Mouse (Mus musculus) cerebellum, adult 2 months (tissue): ENCODE results near the gene Gbp6. TPM values are rescaled to one million over a fixed set of nuclear protein-coding genes. Genes with fewer than 3 reads are reported as not detected.
"Not testable (repeated sequence)": the region's sequence is repeated elsewhere in the genome, so short reads cannot be mapped to it uniquely, and the experiment has no call there.

Experiments
- DNase-seq, 2 experiments: peaks; one replicate each; pipeline ENCODE4 v3.0.0; 2021
- H3K27ac ChIP-seq: fragments of 200-500 bp; 2 replicates; pipeline ENCODE4 v1.5.1; 2012; ENCODE audit warnings: low read length, control low read depth, inconsistent platforms; ENCODE audit not compliant: insufficient read depth
- H3K27me3 ChIP-seq: fragments of 200-500 bp; 2 replicates; pipeline ENCODE4 v1.6.1; 2012; ENCODE audit warnings: inconsistent platforms, mild to moderate bottlenecking, low read length, moderate library complexity; ENCODE audit not compliant: control insufficient read depth, insufficient read depth
- H3K4me1 ChIP-seq: fragments of 200-500 bp; 2 replicates; pipeline ENCODE4 v1.6.1; 2011; ENCODE audit warnings: low read length; ENCODE audit not compliant: control insufficient read depth, insufficient read depth
- H3K4me3 ChIP-seq: fragments of 200-500 bp; replicated peaks from 2 replicates; pipeline ENCODE3; 2011; ENCODE audit warnings: mild to moderate bottlenecking, low read depth, low read length, control low read depth; ENCODE audit not compliant: insufficient read depth
- CTCF ChIP-seq: fragments of 200-500 bp; IDR thresholded peaks from 2 replicates; pipeline ENCODE4 v1.5.1; 2011; ENCODE audit warnings: low read depth, mild to moderate bottlenecking, control low read depth, low read length, moderate library complexity, borderline replicate concordance; ENCODE audit not compliant: insufficient read depth
- POLR2A ChIP-seq: fragments of 200-500 bp; IDR thresholded peaks from 2 replicates; pipeline ENCODE4 v1.6.1; 2011; ENCODE audit warnings: low read length, control low read depth, borderline replicate concordance; ENCODE audit not compliant: insufficient read depth
- WGBS: fragments of 180-500 bp; shearing (Covaris S2); methylation state at CpG from one replicate; pipeline ENCODE4 v1.1.7; 2018; 5-methylcytosine and 5-hydroxymethylcytosine counted together
- polyA plus RNA-seq: library from polyadenylated mRNA; depleted of rRNA; stranded (reverse); fragments of >200 nt; gene quantifications from 2 replicates; pipeline ENCODE4 v1.2.3, GENCODE M21; 2012; rRNA removed

Gbp6 gene
- 2.2 and 2.7 TPM in 2 replicates for polyA plus RNA-seq

DNA sequence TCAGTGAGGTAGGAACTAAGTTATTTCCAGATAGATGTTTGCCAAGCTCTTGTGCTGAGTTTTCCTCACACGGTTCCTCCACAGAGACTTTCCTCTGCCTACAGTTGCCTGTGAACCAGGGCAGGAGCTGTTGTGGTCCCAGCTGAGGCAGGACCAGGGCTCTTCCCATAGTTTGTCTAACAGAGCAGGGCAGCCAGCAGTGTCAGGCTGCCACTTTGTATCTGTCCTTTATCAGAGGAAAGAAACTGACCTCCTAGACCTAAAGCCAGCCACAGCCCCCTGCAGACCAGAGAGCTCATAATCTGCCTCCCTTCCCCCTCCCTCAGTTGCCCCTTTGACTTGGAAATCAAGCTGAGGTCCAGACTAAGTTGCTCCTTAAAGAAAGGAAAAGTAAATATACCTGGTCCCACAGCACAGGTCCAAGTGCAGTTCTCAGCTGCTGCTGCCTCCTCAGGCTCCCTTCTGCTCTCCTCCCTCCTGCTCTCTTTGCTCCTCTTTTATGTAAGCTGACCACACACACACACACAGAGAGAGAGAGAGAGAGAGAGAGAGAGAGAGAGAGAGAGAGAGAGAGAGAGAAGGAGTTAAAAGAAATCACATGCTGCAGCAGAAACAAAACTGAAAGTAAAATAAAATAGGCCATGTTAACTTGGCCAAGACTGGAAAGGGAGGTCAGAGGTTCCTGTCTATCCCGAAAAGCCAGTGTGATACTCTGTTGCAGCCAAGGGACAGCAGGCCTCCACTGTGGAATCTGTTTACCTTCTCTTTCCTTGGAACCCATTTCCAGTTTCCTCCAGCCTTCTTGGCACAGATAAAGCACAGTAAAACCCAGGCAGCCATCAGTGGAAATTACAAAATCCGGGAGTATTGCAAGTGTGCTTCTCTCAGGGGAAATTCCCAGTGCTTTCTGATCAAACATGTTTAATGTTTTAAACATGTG lies at the start of gene Gbp6, which contains the start of gene Gm43302:
Gene Gbp6, minus strand, starts transcription at position 473 of the 940 bp plus-strand sequence.
Gene Gm43302, minus strand, starts transcription at position 470 of the 940 bp plus-strand sequence.
- H3K27me3 ChIP-seq, H3K4me1 ChIP-seq, H3K4me3 ChIP-seq: not testable (repeated sequence)
- DNase-seq, result peak; percentile 54 to 80
- WGBS, result 14% methylated on average over 3 of the region's 3 CpGs
- H3K27ac ChIP-seq, result peak within 1 kb of the TSS; percentile 59; the same call in 1 of the 2 replicates

DNA sequence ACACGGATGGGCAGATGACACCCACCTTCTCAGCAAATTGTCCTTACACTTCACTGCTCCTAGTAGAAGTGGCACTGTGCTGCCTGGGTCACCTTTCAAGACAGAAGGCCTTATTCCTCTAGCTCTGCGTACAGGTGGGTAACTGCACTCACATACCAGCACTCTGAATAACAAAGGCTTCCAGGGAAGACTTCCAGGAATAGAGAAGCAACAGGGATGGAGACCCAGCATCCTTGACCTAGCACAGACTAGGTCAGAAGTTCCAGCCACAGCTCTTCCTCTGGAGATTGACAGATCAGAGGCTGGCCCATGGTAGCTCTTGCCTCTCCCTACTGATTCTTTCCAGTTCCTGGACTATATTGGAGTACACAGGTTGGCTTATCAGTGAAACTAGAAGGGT lies 47.8 kb upstream of the Gbp6 start:
- H3K4me3 ChIP-seq, result no peak overlapping the region
- no peak for TF ChIP-seq CTCF
- no peak for TF ChIP-seq POLR2A
- WGBS, result 76% methylated on average over 2 of the region's 2 CpGs
- no peak for DNase-seq
- H3K4me1 ChIP-seq, result no peaks in the 10 kb centered on the region
- no peaks in the 10 kb centered on the region for H3K27me3 ChIP-seq
- H3K27ac ChIP-seq, result no peak overlapping the region

DNA sequence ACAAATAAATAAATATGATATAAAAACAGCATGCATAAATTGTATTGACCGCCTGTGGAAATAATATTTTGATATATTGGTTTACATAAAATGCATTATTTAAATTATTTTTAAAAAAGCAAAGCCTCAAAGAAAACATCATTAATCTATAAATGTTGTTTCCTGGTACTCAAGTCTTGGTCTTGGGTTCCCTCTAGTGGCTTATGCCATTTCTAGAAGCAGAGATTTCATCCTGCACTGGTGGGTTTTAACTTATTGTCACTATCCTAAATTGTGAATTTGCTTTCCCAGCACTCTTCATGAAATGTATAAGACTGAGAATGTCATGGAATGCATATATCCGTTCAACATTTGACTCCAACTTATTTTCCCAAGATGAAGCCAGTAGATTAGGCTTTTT lies 29.0 kb upstream of the Gbp6 start:
- Histone ChIP-seq H3K27me3 (no peaks in the 10 kb centered on the region), H3K4me1 (no peaks in the 10 kb centered on the region), H3K27ac (no peak overlapping the region), H3K4me3 (no peak overlapping the region)
- no peak for TF ChIP-seq POLR2A
- TF ChIP-seq CTCF, result no peak; the same call in 1 of the 2 replicates
- no peak for DNase-seq
- 71% methylated on average over 2 of the region's 2 CpGs for WGBS

DNA sequence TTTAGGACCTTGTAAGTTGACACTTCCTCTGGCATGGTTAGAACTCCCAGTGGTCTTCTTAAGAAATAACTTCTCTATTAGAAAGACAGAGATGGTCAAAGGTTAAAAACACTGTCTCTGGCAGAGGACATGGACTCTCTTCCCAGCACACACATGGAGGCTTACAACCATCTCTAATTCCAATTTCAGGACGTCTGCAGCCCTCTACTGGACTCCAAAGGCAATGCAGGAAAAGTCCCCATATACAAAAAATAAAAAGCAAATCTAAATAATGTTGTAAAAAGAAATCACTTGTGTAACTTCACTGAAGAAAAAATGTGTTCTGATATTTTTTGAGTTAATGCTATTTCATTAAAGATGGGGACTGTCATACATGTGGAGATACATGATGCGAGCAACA lies 17.4 kb upstream of the Gbp6 start:
- TF ChIP-seq CTCF, result no peak
- no peak for TF ChIP-seq POLR2A
- no peak overlapping the region for H3K4me3 ChIP-seq
- no peak overlapping the region for H3K27ac ChIP-seq
- H3K4me1 ChIP-seq, result no peaks in the 10 kb centered on the region
- DNase-seq, result no peak
- 78% methylated on average over 2 of the region's 2 CpGs for WGBS
- no peaks in the 10 kb centered on the region for H3K27me3 ChIP-seq

DNA sequence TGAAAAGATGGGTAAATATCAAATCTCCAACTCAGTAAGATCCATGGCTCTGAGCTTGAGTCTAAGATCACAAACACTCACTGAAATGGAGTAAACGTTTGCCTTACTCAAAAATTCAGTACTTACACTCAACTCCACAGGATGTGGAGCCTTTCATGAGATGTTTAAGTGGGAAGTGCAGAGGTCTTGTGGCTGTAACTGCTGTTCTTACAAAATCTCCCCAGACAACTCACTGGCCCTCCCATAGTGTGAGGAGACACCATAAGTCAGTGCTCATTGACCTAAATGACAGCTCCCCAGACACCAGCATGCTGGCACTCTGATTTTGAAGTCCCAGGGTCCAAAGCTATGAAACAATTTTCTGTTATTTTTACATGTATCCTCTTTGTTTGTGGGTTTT lies 15.7 kb upstream of the Gbp6 start:
- not testable (repeated sequence) for DNase-seq, H3K27ac ChIP-seq, H3K4me3 ChIP-seq, H3K27me3 ChIP-seq, H3K4me1 ChIP-seq
- WGBS, result 54% methylated on average over 1 of the region's 1 CpGs

DNA sequence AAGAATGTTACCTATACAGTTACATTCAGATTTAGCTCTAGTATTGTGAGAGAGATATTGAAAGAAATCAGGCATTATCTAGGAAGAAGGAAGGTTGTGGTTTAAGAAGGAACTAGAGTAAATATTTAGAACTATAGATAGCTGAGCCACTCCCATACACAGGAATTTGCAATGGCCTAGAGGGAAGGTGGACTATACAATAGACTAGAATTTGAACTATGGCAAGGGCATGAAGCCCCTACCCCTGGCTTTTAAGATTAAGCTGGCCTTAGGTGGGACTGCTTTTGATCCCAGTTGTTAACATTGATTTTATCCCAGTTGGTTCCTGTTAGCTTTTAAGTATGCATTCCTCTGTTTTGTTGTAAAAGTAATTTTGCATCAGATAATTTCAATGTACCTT lies 13.4 kb upstream of the Gbp6 start:
- H3K27me3 ChIP-seq, H3K4me3 ChIP-seq, DNase-seq, H3K27ac ChIP-seq, H3K4me1 ChIP-seq: not testable (repeated sequence)

DNA sequence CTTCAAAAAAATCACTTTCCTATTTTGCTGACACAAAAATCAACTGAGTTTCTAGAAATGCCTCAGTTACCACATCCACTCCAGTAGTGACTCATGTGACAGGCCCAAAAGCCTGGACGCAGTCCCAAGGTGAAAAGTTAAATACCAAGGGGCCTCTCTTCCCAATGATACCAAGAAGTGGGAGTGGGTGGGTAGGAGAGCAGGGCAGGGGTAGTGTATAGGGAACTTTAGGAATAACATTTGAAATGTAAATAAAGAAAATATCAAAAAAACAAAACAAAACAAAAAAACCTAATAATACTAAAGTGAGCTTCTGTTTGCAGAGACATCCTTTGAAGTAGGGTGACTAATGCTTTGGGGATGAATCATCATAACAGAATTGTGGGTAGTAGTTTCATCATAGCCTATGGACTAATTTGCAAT lies 12.7 kb upstream of the Gbp6 start:
- WGBS, result 94% methylated on average over 1 of the region's 1 CpGs
- DNase-seq, result no peak
- Histone ChIP-seq H3K4me3 (no peak overlapping the region), H3K4me1 (no peaks in the 10 kb centered on the region), H3K27ac (no peak overlapping the region), H3K27me3 (no peaks in the 10 kb centered on the region)
- TF ChIP-seq CTCF (no peak), POLR2A (no peak)

DNA sequence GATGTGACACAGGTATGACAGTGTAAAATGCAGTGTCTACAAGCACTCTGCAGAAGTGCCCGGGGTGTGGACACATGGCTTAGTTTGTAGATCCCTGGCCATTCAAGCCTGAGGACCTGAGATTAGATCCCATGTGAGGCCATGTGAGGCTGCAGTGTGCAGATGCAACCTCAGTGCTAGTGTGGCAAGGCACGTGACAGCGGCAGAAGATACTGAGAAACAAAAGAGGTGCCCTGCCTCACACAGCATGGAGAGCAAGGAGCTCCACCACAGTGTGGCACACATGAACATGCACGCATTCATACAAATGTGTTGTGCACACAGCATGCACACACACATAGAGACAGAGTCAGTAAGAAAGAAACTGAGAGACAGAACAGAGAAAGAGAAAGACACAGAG lies 12.2 kb upstream of the Gbp6 start:
- H3K27ac ChIP-seq, H3K4me3 ChIP-seq, H3K4me1 ChIP-seq, H3K27me3 ChIP-seq, DNase-seq: not testable (repeated sequence)
- 84% methylated on average over 4 of the region's 4 CpGs for WGBS
